Mouse (Mus musculus) forebrain, embryonic 16.5 days (tissue): Measurements from ENCODE around the gene Slc22a3. TPM values are rescaled to one million over a fixed set of nuclear protein-coding genes. Genes with fewer than 3 reads are reported as not detected.

Experiments
- ATAC-seq: fragments of 200-750 bp; cut with Nextera tagmentation; 2 replicates; pipeline ENCODE4 v1.8.0; 2017; ENCODE audit warnings: mild to moderate bottlenecking, moderate library complexity
- H3K27ac ChIP-seq: fragments of 300-500 bp; sonication (generic); 2 replicates; pipeline ENCODE4 v1.5.1; 2014; ENCODE audit warnings: low read length, control low read depth
- H3K27me3 ChIP-seq: fragments of 300-500 bp; sonication (generic); replicated peaks from 2 replicates; pipeline ENCODE4 v1.6.1; 2014; ENCODE audit warnings: low read length; ENCODE audit not compliant: control insufficient read depth, insufficient read depth
- H3K36me3 ChIP-seq: fragments of 300-500 bp; sonication (generic); 2 replicates; pipeline ENCODE4 v1.6.1; 2014; ENCODE audit not compliant: control insufficient read depth, insufficient read depth
- H3K4me1 ChIP-seq: fragments of 300-500 bp; sonication (generic); replicated peaks from 2 replicates; pipeline ENCODE4 v1.6.1; 2014; ENCODE audit warnings: low read length; ENCODE audit not compliant: control insufficient read depth, insufficient read depth
- H3K4me2 ChIP-seq: fragments of 300-500 bp; sonication (generic); 2 replicates; pipeline ENCODE4 v1.6.1; 2014; ENCODE audit warnings: mild to moderate bottlenecking, low read length, control low read depth
- H3K4me3 ChIP-seq: fragments of 300-500 bp; sonication (generic); replicated peaks from 2 replicates; pipeline ENCODE4 v1.5.1; 2014; ENCODE audit warnings: mild to moderate bottlenecking, low read length, control low read depth
- H3K9ac ChIP-seq: fragments of 300-500 bp; sonication (generic); replicated peaks from 2 replicates; pipeline ENCODE4 v1.6.1; 2014; ENCODE audit warnings: low read depth, low read length, control low read depth
- H3K9me3 ChIP-seq: fragments of 300-500 bp; sonication (generic); 2 replicates; pipeline ENCODE4 v1.6.1; 2016; ENCODE audit warnings: low read length; ENCODE audit not compliant: control insufficient read depth
- WGBS: fragments of 180-500 bp; shearing (Covaris S2); extraction: QIAGEN DNeasy Blood & Tissue Kit; methylation state at CpG from one replicate; pipeline ENCODE4 v1.1.7; 2014; 5-methylcytosine and 5-hydroxymethylcytosine counted together
- polyA plus RNA-seq: library from polyadenylated mRNA; unstranded; fragments of >200 nt; fragmentation: Nextera tagmentation; extraction: Ambion mirVana; gene quantifications from 2 replicates; pipeline ENCODE4 v1.2.1, GENCODE M21; 2015

Slc22a3 gene
- 0.48 and 1.1 TPM in 2 replicates for polyA plus RNA-seq

- Histone ChIP-seq H3K36me3 (no peaks in the 10 kb centered on the region), H3K9me3 (no peaks in the 10 kb centered on the region), H3K27ac (no peak within 1 kb of the TSS), H3K4me3 (peak within 1 kb of the TSS; percentile 33), H3K4me2 (peak within 1 kb of the TSS; percentile 50), H3K4me1 (peaks cover 6% of the 10 kb centered on the region), H3K27me3 (peaks cover 40% of the 10 kb centered on the region), H3K9ac (no peak within 1 kb of the TSS)
- 10% methylated on average over 14 of the region's 14 CpGs for WGBS
- ATAC-seq = no peak
Measured at GRCm38 (mm10) chr17:12507654-12508204, at the start of gene Slc22a3. Slc22a3 (minus strand) TSS chr17:12507704.

DNA sequence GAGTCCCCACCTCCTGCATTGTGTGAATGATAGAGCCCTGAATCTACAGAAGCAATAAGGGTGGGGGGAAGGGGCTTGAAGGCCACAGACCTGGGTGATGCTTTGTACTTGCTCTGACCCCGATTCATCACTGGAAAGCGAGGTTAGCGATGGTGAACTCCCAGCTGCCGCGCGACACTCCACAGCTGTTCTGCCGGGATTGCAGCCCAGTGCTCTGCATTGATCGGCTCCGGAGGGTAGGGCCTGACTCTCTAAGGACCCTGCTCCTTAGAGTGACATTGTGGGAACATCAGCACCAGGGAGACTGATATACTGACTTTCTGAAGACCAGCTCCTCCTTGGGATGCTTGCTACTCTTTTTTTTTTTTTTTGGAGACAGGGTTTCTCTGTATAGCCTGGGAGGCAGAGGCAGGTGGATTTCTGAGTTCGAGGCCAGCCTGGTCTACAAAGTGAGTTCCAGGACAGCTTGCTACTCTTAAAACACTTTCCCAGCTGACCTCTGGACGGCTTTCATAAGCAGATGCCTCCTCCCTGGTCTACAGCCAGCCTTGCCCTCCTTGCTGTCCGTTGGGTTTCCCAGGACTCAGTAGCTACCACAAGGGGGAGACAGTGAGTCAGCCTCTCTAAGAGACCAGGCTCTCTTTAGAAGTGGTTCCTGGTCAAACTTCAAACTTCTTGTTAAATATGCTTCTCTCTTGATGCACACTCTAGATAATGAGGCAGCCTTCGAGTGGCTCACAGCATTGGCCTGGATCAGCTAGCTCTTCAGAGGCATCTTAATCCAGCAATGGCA lies 27.0 kb upstream of the Slc22a3 start:
- ATAC-seq = no peak

GRCm38 (mm10) chr17:12532115-12532514 lies 24.6 kb upstream of the Slc22a3 start:
- no peaks in the 10 kb centered on the region for H3K4me1 ChIP-seq
- no peak overlapping the region for H3K4me3 ChIP-seq
- H3K36me3 ChIP-seq = no peaks in the 10 kb centered on the region
- H3K9ac ChIP-seq = no peak overlapping the region
- no peaks in the 10 kb centered on the region for H3K27me3 ChIP-seq
- H3K9me3 ChIP-seq = no peaks in the 10 kb centered on the region
- H3K4me2 ChIP-seq = no peak overlapping the region
- WGBS = 38% methylated on average over 5 of the region's 5 CpGs
- no peak overlapping the region for H3K27ac ChIP-seq
- ATAC-seq = no peak

More for the DNA sequence above, 27.0 kb upstream of the Slc22a3 start:
- H3K27ac ChIP-seq = no peak overlapping the region
- WGBS = 67% methylated on average over 13 of the region's 13 CpGs
- H3K4me1 ChIP-seq = no peaks in the 10 kb centered on the region; the same call in 1 of the 2 replicates
- no peaks in the 10 kb centered on the region for H3K27me3 ChIP-seq
- no peak overlapping the region for H3K9ac ChIP-seq
- no peaks in the 10 kb centered on the region for H3K9me3 ChIP-seq
- H3K36me3 ChIP-seq = no peaks in the 10 kb centered on the region
- H3K4me2 ChIP-seq = no peak overlapping the region
- no peak overlapping the region for H3K4me3 ChIP-seq

GRCm38 (mm10) chr17:12530081-12530480 lies 22.6 kb upstream of the Slc22a3 start:
- H3K27ac ChIP-seq = no peak overlapping the region
- H3K9me3 ChIP-seq = no peaks in the 10 kb centered on the region
- H3K4me2 ChIP-seq = no peak overlapping the region
- H3K27me3 ChIP-seq = no peaks in the 10 kb centered on the region
- no peak overlapping the region for H3K4me3 ChIP-seq
- WGBS = 85% methylated on average over 6 of the region's 6 CpGs
- H3K9ac ChIP-seq = no peak overlapping the region
- ATAC-seq = no peak
- no peaks in the 10 kb centered on the region for H3K4me1 ChIP-seq
- no peaks in the 10 kb centered on the region for H3K36me3 ChIP-seq

- Histone ChIP-seq H3K27ac (no peak overlapping the region), H3K9ac (no peak overlapping the region), H3K4me1 (no peaks in the 10 kb centered on the region), H3K4me3 (no peak overlapping the region), H3K4me2 (no peak overlapping the region), H3K36me3 (no peaks in the 10 kb centered on the region), H3K27me3 (no peaks in the 10 kb centered on the region), H3K9me3 (no peaks in the 10 kb centered on the region)
- ATAC-seq = no peak
- 77% methylated on average over 4 of the region's 4 CpGs for WGBS
Measured at GRCm38 (mm10) chr17:12529384-12529985, 22.0 kb upstream of the Slc22a3 start.

DNA sequence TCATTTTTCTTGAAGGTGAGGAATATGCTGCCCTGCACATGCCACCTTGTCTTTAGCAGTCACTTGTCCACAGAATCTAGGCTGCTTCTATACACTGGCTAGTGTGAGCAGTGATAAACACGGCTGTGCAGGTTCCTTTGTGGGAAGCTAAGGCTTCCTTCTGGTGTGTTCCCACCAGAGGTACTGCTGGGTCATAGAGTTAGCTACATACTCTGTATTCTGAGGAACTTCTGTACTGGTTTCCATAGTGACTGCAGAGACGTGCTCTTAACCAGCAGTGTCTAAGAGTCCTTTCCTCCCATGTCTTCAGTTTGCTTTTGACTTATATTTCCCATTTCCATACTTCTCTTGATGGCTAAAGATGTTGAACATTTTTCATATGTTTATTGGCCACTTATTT lies 11.6 kb upstream of the Slc22a3 start:
- no peak overlapping the region for H3K9ac ChIP-seq
- H3K4me3 ChIP-seq = no peak overlapping the region
- 73% methylated on average over 2 of the region's 2 CpGs for WGBS
- H3K27ac ChIP-seq = no peak overlapping the region
- H3K36me3 ChIP-seq = no peaks in the 10 kb centered on the region
- H3K4me2 ChIP-seq = no peak overlapping the region
- no peaks in the 10 kb centered on the region for H3K9me3 ChIP-seq
- no peaks in the 10 kb centered on the region for H3K27me3 ChIP-seq
- ATAC-seq = no peak
- no peaks in the 10 kb centered on the region for H3K4me1 ChIP-seq

- WGBS = 94% methylated on average over 6 of the region's 6 CpGs
- H3K27ac ChIP-seq = no peak overlapping the region
- H3K36me3 ChIP-seq = no peaks in the 10 kb centered on the region
- H3K27me3 ChIP-seq = no peaks in the 10 kb centered on the region
- H3K4me2 ChIP-seq = no peak overlapping the region
- no peaks in the 10 kb centered on the region for H3K4me1 ChIP-seq
- ATAC-seq = no peak
- H3K9me3 ChIP-seq = no peaks in the 10 kb centered on the region
- H3K4me3 ChIP-seq = no peak overlapping the region
- no peak overlapping the region for H3K9ac ChIP-seq
Measured at GRCm38 (mm10) chr17:12518194-12518593, 10.7 kb upstream of the Slc22a3 start.

GRCm38 (mm10) chr17:12513997-12514396 lies 6.5 kb upstream of the Slc22a3 start:
- Histone ChIP-seq H3K9me3 (no peaks in the 10 kb centered on the region), H3K4me2 (no peak overlapping the region), H3K27me3 (peaks cover 1% of the 10 kb centered on the region; the same call in 1 of the 2 replicates), H3K4me1 (no peaks in the 10 kb centered on the region), H3K36me3 (no peaks in the 10 kb centered on the region), H3K9ac (no peak overlapping the region), H3K4me3 (no peak overlapping the region), H3K27ac (no peak overlapping the region)
- ATAC-seq = no peak
- 83% methylated on average over 5 of the region's 5 CpGs for WGBS

DNA sequence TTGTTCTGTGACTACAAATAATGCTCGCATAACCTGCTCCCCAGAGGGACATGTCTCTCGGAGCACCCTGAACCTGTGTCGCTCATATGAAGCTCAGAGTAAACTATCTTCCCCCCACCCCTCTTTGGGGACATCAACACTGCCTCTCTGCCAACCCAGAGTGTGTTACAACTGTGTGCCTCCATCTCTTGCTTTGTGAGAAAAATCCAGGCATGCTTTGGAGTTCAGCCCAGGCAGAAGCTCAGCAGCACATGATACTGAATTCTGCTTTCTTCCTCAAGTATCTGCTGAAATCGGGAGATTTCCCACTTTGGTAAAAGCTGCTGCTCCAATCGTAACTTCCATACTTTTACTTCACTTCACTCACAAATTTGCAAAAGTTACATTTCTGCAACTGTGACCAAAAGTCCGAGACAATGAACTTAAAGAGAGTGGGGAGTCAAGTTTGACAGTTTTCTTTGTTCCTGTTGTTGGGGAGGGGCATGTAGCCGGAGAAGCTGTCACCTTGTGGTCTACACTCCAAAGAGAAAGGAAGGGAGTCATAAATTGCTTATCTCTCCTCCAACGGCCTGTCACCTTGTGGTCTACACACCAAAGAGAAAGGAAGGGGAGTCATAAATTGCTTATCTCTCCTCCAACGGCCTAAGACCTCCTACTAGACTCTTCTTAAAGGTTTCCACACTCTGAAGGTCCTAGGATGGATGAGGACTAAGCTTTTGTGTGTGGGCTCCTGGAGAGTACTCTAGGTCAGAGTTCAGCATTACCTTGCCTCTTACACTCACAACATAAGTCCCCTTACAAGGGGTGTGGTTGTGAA lies 5.8 kb upstream of the Slc22a3 start:
- H3K27ac ChIP-seq = no peak overlapping the region
- 83% methylated on average over 9 of the region's 9 CpGs for WGBS
- no peak for ATAC-seq

More for the DNA sequence above, 5.8 kb upstream of the Slc22a3 start:
- Histone ChIP-seq H3K4me2 (no peak overlapping the region), H3K9ac (no peak overlapping the region), H3K36me3 (no peaks in the 10 kb centered on the region), H3K27me3 (peaks cover 8% of the 10 kb centered on the region), H3K4me3 (no peak overlapping the region), H3K9me3 (no peaks in the 10 kb centered on the region), H3K4me1 (no peaks in the 10 kb centered on the region)
